Mouse (Mus musculus) neural tube, embryonic 10.5 days (tissue): ENCODE results near the gene Scnn1b.

Source experiments
- DNase-seq: peaks from one replicate; pipeline ENCODE4 v3.0.0-alpha.2; 2017; ENCODE audit warnings: low spot score; ENCODE audit errors: extremely low spot score

Gene Scnn1b

DNA sequence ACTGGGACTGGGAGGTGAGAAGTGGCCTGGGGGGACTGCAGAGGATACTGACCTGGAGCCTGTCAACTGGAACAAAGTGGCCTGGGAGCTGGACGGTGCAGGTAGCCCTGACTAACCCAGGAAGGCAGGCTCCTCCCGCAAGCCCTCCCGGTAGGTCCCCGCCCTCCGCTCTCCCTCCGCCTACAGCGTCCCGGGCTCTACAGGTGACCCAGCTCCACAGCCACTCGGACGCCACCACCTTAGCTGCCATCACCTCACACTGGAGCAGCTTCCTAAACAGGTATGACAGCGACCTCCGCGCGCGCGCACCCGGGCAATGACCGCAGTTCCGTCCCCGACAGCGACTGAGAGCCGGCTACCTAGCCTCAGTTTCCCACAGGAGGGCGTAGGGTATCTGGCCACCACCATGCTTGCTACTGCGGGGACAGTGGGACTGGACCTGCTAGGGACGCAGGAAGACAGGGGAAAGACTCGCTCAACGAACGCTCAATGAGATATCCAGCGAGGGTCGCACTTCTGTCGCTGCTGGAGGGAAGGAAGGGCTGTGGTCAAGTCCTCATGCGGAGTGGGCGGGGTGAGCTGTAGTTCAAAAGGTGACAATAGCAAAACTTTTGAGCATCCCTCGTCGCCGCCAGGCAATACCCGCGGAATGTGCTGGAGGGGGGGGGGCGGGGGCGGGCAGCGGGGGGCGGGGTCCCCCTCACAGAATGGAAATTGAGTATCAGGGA is at the start of gene Scnn1b:
TSS of gene Scnn1b (plus strand) at position 181 of the 728 bp plus-strand sequence.
- DNase-seq = no peak

DNA sequence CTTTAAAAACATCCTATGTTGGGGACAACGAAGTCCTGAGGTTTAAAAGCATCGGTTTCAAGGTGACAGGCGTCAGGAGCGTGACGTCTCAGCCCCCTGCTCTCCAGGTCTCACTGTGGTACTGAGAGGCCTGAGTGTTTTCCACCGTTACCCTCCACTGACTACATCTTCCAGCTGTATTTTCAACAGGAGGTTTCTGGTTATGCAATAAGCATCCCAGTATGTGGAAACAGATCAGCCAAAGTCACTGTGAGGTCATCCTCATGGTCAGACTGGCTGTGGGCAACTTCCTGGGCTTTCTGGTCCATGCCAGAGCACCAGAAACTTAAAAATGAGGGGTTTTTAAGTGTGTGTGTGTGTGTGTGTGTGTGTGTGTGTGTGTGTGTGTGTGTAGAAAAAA is 43.2 kb upstream of the Scnn1b start:
- DNase-seq = no peak

DNA sequence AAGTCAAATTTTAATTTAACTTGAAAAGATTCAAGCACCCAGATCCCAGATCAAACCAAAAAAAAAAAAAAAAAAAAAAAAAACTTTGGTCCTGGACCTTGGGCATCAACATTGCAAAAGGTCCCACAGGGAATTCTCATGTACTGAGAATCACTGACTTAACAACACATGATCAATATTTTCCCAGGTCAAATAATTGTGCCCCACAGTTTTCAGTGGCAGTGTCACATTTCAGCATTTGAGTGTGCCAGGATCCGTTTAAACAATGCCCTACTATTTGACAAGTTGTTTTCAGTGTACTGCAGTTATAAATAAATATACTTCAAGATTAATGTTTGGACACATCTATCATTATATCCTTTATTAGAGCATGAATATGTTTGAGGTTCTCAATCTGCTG is 36.4 kb upstream of the Scnn1b start:
- DNase-seq = no peak

DNA sequence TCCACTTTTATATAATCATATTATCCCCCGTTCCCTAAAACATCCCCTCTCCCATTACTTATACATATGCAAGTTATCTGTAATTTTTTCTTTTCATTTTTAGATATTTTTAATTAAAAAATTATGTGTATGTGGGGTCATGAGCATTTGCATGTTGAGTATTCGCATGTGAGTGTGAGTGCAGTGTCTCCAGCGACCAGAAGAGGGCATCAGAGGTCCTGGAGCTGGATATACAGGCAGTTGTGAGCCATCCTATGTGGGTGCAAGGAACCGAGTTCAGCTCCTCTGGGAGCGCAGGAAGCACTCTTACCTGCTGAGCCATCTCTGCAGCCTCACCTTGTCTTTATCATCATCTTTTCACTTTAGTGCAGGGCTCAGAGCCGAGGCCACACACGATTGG is 29.4 kb upstream of the Scnn1b start:
- no peak for DNase-seq

DNA sequence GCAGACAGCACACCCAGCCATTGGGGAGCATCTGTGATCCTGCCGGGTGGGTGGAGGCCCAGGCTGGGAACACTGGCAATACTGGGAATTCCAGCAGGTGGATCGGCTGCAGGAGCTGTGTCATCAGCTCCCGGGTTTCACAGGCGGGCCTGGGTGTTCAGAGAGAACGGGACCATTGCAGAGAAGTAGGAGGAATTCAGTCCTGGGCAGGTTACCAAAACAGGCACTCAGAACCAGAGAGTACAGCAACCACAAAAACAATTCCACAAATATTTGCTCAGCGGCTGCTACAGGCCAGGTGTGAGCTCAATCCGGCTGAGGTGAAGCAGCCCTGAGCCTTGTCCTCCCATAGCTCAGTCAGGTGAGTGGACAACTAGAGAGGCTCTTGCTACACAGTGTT is 28.0 kb upstream of the Scnn1b start:
- no peak for DNase-seq

DNA sequence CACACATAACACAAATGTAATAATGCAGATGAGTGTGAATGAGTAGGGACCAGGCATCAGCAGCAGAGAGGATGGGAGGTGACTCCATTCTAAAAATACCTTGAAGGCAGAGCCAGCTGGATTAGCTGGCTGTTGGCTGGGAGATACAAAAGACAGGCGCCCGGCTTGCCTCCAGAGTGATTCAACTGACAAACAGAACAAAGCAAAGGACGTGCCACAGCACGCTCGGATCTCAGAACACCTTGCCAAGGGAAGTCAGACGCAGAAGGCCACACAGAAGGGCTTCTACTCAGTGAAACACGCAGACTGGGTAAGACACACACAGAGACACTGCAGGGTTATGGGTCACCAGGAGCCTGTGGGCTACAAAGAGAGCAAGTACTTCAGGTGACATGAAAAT is 24.0 kb upstream of the Scnn1b start:
- no peak for DNase-seq

DNA sequence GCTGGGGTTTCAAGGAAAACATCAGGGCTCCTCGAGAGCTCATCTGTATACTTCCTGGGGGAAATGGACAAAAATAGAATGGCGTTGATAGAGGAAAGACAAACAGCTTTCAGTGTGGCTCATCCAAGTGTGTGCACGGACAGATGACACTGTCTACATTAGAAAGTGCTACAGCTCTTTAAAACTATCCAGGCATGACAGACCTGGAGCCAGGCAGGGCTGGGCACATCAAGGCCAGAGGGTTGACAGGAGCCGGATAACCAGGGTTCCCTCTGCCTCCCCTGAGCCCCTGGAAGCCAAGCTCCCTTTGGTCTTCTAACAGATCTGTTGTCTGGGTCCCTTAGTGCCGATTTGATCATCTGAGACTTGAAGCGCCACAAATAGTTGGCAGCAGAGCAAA is 22.6 kb upstream of the Scnn1b start:
- DNase-seq = no peak

DNA sequence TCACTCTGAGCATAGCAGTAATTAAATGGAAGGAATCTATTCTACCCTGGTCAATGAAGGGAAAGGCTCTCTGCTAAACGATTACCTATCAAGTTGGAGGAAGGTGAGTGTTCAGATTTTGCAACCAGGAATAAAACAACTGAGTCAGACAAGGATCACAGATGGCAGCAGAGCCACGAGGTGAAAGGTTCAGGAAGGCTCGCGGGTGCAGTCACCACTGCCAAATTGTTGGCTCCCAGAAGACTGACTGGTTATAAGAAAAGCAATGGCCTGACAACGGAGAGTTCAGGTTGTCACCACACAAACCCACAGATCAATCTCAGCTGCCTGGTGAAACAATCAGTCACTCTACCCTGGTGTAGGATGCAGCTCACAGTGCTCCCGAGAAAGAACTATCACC is 18.9 kb upstream of the Scnn1b start:
- no peak for DNase-seq

DNA sequence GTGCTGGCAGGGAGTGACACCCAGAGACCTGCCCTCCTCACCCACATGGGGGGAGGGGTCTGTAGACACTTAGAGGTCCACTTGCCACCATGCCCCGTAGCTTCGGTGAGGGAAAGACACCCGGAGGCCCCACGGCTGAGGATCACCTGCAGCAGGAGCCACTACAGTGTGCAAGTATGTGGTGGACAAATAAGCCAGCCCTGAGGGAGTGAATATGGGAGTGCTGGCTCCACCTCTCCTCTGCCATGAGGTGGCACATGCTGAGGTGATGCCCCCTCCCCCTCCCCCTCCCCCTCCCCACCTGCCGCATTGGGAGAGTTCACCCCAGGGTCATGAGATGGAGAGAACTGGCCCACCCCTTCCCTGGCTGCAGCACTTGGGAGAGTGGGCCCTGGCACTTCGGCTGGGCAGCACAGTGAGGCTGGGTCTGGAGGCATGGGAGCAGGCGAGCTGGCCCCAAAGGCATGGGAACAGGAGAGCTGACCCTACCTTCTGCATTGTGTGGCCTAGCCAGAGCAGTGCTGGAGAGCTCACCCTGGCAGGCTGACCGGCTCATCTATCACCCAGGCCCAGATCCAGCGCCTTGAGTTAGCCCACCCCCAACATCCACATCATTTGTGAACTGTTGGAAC is 16.2 kb upstream of the Scnn1b start:
- no peak for DNase-seq

DNA sequence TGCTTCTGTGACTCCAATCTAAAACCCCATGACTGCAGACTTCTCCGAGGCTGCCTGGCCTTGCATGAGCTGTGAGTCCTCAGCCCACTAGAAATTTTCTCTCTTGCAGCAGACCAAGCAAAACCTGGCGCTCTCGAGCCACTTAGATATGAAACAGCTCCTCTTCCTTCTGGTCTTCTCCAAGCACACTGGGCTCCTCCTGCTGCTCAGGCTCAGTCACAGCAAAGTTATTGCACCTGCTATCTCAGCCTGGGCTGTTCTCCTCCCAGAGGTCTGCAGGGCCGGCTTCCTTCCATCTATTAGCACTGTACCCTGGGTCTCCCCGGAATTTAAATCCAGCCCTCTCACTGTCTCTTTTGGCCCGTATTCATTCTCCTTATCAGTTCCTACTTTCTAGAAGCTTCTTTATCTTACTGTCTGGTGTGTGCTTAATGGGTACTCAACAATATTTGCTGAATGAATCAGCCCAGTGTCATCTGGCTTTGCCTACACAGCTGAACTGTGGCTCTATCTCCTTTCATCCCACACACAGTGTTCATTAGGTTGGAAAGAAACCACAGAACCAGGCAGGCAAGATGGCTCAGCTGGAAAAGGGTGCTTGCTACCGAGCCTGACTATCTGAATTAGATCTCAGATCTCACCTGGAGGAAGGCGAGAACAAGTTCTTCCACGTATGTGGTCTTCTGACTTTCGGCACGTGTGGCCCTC is 7.5 kb upstream of the Scnn1b start:
- DNase-seq = no peak

DNA sequence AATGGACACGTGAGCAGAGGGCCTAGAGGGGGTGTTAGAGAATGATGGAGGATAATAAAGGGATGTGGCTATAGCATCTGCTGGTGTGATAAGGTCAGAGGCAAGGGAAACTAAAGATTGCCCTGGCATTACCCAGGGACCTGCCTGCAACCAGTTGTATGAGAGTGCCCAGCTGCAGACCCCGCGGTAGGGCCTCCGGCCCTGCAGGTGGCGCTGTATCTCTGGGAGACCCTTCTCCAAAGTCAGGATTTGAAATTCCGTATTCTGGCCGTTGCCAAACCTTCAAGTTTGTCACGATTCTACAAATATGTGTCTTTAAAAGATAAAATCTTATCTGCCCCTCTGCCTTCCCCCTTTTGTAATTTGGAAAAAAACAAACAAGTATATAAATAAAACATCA is 5.9 kb upstream of the Scnn1b start:
- no peak for DNase-seq

DNA sequence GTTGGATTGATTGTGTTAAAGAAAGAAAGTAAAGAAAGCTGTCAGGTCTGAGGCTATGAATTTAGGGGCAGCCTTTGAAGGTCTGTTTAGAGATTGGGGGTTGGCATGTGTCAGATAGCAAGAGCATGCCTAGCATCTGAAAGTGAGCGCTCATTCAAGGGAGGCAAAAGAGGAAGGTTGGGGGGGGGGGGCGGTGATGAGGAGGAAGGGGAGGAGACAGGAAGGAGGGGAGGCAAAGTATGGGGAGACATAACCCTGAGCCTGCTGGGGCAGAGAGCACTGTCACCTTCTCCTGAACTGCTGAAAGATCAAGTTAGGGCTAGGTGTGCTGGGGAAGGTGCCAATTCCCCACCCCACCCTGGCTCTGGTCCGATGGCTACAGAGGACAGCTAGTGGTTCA is 6.8 kb downstream of the Scnn1b start:
- DNase-seq = no peak

DNA sequence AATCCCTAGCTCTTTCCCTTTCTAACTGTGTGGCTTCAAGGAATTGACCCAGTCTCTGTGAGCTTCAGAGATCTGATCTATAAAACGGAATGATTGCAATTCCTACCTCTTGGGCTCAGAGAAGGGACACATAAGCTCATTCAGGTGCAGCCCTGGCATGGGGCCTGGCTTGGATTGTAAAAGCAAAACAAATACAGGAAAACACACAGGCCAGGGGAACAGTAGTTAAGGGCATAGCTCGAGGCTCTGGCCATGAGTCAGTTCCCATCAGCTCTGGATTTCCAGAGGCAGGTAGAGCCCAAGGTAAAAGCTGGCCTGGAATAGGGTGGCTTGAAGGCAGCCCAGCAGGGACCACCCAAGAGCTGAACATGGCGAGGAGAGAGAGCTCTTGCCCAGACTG is 9.2 kb downstream of the Scnn1b start:
- DNase-seq = no peak

DNA sequence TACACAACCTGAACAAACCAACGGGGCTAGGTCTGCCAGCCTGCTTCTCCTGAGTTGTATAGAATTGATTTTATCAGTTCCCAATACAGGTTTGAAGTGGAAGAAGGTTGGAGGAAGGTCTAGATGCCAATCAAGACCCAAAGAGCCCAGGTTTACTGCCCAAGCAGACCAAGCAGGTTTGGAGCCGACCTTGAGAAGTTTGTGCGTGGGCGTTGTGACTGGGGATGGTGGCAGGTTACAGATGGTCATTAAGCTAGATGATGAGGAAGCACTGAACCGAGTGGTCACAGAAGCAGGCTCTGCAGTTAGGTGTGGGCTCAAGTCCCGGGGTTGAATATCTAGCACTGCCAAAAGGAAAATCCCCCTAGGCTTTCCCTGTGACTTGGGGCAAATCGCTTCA is 9.9 kb downstream of the Scnn1b start:
- DNase-seq = no peak

DNA sequence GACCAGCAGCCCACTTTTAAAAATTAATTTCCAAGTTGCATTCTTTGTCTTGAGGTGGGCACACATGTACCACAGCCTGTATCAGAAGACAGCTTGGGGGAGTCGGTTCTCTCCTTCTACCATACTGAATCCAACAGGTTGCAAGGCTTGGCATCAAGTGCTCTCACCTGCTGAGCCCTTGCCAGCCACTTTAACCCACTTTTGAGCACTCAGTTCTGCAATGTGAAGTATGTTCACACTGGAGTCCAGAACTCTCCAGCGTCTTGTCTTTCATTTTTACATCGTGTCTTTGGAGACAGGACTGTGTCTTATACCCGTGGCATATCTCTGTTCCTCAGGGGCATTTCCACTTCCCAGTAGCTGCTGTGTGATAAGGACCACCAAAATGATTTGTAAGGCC is 15.4 kb downstream of the Scnn1b start:
- DNase-seq = no peak

DNA sequence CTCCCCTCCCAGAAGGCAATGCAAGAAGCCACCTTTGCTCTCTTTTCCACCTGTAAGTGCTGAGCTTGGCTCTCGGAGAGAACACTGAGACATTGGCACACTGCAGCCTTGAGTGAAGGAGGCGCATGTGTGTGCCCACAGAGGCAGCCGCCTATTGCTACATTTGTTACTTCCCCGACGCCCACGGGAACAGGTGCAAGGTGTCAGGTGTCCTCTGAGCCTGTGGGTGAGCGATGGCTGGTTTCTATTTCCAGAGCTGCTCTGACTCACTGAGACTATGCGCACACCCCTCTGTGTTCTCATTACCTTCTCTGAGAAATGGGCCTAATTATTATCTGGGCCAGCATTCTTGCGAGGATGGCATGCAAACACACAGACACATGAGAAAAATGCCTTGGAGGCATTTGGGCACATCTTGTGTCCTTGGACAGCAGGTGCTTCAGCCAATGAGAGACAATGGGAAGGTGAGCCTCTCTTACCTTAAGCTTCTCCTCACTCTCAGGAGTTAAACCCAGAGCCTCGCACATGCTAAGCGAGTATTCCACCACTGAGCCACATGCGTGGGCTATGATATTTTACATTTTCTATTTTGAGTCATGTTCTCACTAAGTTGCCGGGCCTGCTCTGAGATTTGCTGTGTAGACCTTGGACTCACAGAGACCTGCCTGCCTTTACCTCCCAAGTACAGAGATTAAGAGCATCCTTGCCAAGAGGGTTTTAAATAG is 26.0 kb downstream of the Scnn1b start:
- DNase-seq = no peak

DNA sequence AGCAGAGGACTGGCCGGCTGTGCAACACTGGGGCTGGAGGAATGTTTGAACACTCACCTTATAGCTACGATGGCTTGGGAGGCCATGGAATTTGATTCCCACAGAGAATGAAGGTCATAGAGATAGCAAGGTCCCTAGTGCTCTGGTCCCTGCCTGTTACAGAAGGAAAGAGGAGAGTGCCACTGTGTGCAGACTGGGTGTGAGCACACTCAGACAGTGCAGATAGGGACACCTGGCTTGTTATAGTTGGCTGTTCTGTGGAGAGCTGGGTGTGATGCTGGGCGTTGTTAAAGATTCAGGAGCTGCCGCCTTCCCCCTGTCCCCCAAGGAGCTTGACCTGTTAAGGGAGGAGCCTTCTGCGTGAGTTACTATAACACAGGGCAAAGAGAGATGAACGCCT is 31.9 kb downstream of the Scnn1b start:
- no peak for DNase-seq

DNA sequence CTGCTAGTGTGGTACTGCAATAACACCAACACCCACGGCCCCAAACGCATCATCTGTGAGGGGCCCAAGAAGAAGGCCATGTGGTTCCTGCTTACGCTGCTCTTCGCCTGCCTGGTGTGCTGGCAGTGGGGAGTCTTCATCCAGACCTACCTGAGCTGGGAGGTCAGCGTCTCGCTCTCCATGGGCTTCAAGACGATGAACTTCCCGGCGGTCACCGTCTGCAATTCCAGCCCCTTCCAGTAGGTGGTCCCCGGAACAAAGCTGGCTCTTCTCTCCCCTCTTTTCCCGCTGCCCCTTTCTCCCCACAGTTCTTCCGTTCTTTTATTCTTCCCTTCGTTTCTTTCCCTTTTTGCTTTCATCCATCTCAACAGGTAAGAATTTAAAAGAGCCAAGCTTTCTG is 34.5 kb downstream of the Scnn1b start:
- DNase-seq = peak; percentile 64

DNA sequence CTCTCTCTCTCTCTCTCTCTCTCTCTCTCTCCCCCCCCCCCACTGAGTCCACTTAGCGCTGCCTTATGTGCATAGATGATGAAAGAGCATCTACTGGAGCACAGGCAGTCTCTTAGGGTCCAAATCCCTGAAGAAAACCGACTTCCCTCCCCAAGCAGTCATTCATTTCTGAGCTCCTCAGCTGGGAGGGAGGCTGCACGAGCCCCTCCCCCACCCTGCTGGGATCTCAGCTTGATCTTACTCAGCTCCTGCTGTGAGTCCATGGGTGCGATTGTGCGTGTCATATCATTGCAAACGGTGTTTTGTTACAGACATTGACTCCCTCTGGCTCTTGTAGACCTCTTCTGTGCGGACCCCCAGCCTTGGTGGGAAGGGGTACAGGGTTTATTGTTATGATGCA is 35.1 kb downstream of the Scnn1b start:
- peak; percentile 30 for DNase-seq

DNA sequence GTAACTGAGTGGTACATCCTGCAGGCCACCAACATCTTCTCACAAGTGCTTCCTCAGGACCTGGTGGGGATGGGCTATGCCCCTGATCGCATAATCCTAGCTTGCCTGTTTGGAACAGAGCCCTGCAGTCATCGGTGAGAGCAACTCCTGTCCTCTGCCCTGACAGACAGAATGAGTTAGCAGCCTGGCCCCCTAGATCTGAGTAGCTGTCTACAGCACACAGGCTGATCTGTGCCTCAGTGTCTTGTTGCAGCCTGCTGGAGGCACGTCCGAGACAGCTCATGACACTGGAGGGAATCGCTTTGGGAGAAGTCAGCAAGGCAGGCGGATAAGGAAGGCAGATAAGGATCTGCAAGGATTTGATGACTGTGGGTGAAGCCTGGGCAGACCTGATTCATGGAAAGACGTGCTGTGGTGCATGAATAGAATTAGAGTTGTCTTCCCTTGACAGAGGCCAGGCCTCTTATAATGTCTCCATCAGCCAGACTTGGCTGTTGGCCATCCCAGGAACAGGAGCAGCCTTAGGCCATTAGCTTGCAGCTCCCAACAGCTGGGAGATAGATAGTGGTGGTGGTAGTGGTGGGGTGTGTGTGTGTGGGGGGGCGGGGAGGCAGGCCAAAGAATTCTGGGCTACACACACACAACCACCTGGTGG is 38.0 kb downstream of the Scnn1b start:
- DNase-seq = no peak

DNA sequence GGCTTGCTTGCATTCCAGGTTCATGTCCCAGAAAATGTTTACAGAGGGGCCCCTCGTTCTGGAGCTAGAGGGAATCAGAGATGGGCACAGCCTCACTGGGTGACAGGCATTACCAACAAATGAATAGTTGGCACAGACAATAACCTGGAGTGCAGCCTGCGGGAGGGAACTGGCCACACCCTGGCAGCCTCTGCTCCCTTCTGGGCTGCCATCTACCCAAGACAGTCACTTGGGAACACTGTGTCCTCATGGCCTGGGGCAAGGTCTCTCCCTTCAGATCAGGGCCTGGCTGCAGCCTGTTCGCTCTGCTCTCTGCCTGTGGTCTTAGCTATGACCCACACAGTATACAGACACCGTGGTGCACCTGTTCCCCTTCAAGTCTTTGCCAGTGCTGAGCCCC is 42.0 kb downstream of the Scnn1b start:
- DNase-seq = no peak

DNA sequence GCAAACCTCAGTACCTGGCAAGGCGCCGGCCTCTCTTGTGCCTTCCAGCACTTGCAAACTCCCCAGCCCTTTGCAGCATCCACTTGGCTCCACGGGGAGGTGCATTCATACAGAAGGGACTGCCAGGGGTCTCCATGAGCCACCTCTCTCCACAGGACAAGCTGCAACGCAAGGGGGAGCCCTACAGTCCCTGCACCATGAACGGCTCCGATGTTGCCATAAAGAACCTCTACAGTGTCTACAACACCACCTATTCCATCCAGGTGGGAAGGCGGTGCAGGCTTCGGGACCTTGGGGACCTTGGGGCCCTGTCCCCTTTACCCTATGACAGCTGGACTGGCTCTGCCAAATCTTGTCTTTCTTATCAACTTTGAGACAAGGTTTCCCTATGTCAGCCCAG is 47.4 kb downstream of the Scnn1b start:
- no peak for DNase-seq
